Mouse (Mus musculus) hindlimb bud, embryonic 11.5 days (tissue): ENCODE results near the gene H2al1m.
"Not testable (repeated sequence)": the region's sequence is repeated elsewhere in the genome, so short reads cannot be mapped to it uniquely, and the experiment has no call there.

Experiments used
- DNase-seq: peaks from one replicate; pipeline ENCODE4 v3.0.0-alpha.2; 2012; ENCODE audit warnings: low read depth, low spot score; ENCODE audit errors: extremely low spot score

The H2al1m gene

DNA sequence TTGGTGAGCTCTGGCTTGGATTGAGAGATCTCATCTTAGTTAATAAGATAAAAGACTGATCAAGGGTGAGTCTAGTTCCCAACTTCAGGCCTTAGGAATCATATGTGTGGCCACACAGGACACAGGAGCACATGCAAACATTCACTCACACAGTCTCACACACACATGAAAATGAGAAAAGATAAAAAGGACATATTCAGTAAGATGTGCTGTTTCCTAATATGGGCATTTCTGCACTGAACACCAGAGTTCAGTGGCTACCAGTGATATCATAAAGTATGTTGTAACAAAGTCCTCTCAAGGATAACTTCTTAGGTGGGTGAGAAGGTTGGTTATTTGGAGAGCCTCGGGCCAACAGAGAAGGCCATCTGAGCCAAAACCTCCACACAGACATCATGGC is at the start of gene H2al1m:
TSS of gene H2al1m (plus strand) at position 301 of the 400 bp plus-strand sequence.
- DNase-seq = not testable (repeated sequence)

- no peak for DNase-seq
These were observed 42.6 kb upstream of the H2al1m start for GRCm38 (mm10) chrX:9240737-9241591.

GRCm38 (mm10) chrX:9243381-9243864 is 40.1 kb upstream of the H2al1m start:
- DNase-seq = no peak

GRCm38 (mm10) chrX:9244603-9245336 is 38.8 kb upstream of the H2al1m start:
- no peak for DNase-seq

DNA sequence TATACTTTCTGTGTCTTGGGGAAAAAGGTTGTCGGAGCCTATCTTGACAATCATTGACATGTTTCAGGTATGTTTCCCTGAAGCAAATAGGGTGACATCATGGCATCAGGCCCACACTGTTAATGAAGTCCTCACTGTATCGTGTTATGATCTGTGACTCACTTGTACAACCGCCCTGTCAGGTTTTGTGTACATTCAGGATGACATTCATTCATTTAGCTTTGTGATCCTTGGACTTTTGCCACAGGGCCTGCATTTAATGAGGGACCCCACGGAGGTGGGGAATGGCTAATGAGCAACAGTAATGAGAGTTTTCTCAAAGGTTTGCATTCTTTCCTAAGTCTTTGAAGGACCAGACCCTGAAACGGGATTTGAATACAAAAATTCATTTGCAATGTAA is 34.7 kb upstream of the H2al1m start:
- DNase-seq = no peak

- DNase-seq = no peak
These were observed 29.6 kb upstream of the H2al1m start for GRCm38 (mm10) chrX:9253990-9254389.

GRCm38 (mm10) chrX:9254901-9255300 is 28.7 kb upstream of the H2al1m start:
- DNase-seq = no peak

- DNase-seq = no peak
These were observed 26.8 kb upstream of the H2al1m start, which contains the start of gene Gm14862 for GRCm38 (mm10) chrX:9256766-9257165. TSS of gene Gm14862 (minus strand) at chrX:9256899.

GRCm38 (mm10) chrX:9257831-9258230 is 25.7 kb upstream of the H2al1m start:
- DNase-seq = no peak

DNA sequence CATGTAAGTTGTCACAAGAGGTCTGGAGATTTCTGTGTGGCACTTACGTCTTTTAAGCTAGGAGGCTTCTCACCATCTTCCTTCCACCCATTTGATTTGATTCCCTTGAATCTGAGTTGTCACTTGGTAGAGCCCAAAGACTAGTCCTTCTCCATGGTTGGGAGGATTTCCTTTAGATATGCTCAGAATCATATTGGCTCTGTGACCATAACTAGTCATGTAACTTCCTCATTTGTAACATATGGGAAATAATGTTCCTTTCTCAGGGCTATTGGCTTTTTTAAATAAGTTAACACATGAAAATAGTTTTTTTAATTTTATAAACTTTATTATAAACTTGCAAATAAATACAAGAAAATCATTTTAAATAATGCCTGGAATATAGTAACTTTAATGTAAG is 24.3 kb upstream of the H2al1m start:
- DNase-seq = no peak

GRCm38 (mm10) chrX:9271112-9271511 is 12.5 kb upstream of the H2al1m start:
- DNase-seq = no peak

DNA sequence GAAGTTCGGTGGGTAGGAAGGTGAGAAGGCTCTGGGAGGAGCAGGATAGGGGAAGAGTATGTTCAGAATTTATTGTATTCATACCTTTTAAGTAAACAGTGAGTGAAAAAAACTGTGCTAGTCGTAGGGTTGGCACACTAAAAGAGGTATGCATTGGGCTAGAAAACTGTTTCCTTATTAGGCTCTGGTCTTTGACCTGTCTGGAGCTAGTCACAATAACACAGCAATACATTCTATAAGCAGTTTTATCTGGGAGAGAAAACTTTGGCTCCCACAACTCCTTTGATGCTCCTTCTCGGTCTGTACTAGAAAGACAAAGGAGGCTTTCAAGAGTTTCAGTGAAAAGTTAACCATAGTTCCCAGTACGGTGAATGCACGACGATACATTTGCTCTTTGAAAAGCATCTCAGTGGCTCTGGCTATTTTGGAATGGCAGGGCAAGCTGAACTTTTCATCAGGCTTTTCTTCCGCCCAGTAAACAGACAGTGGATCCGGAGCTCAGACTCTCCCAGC is 11.6 kb upstream of the H2al1m start:
- no peak for DNase-seq

- no peak for DNase-seq
These were observed 10.9 kb upstream of the H2al1m start, which contains the start of gene Xk for GRCm38 (mm10) chrX:9272460-9273361. TSS of gene Xk (plus strand) at chrX:9272756.

- DNase-seq = no peak
These were observed 10.1 kb upstream of the H2al1m start for GRCm38 (mm10) chrX:9273377-9274002.

DNA sequence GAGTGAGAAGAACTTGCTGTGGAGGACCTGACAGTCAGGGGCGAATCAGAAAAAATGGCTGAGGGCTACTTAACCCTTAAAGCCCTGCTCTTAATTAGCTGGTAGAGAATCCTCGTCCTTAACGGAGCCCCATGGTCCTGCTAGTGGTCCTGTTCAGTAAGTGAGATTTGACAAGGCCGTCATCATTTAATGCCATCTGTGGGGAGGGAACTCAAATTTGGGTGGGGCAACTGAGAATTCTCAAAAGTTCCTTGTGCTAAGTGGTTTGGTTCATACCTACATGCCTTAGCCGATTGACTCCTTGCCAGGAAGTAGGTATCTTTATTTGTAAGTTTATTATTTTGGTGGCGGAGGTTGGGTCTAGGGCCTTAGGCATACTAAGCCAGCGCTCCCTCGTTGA is 9.2 kb upstream of the H2al1m start:
- no peak for DNase-seq

DNA sequence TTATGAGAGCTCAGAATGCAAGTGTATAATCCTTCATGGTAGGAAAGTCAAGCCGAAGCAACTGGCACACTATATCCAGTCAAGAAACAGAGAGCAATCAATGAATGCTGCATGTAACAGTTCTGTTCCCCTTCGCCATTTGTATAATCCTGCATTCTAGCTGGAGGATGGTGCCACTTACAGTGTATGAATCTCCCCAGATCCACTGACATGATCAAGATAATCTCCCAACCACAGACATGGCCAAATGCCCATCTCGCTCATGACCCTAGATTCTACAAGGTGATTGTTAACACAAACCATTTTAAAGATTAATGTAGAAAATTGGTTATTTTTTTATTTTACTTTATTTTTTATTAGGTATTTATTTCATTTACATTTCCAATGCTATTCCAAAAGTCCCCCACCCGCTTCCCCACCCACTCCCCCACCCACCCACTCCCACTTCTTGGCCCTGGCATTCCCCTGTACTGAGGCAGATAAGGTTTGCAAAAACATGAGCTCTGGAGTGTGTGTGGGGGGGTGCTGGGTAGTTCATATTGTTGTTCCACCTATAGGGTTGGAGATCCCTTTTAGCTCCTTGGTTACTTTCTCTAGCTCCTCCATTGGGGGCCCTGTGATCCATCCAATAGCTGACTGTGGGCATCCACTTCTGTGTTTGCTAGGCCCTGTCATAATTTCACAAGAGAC is 9.7 kb downstream of the H2al1m start:
- not testable (repeated sequence) for DNase-seq

DNA sequence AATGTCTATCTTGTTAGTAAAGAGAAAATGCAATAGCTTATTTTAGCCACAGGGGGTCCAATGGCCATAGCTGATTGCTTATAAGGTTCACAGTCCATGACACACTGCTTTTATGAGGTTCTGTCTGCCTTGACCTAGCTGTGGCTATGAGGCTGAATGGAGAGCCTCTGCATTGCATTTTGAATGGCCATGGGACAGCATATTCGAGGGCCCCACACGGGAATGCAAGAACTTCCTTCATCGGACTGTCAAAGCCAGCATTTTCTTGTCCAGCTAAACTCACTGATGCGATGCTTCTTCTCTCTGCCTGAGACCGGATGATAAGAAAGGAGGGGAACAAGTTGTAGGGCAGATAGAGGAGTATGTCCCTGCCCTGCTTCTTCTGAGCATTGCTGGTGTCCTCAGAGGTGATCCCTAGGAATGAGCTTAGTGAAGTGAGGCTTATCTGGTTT is 14.9 kb downstream of the H2al1m start:
- DNase-seq = no peak

DNA sequence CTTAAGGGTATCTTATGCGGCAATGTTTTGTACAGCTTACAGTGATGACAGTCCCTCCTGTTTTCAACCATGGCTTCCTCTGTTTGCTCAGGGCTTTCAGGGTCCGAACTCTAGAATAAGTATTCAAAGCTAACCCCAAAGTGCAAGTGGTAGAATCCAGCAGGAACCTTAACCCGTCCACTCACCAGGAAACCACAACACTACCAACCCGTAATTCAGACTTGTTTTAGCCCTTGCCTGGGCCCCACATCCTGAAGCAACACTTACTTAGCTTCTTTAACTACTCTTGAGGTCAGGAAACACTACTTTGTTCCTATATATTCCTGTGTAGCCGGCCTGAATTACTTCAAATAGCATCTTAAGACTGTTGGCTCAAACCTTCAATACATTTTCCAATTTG is 19.2 kb downstream of the H2al1m start:
- no peak for DNase-seq

- DNase-seq = no peak
These were observed 19.9 kb downstream of the H2al1m start for GRCm38 (mm10) chrX:9303455-9303854.
